Comparison of ENCODE assay signal across 10 mouse cellular contexts in genomic region chr5:143360000-143360399, GRCm38 (mm10). TPM values are rescaled to one million over a fixed set of nuclear protein-coding genes. Genes with fewer than 3 reads are reported as not detected.
DNase-seq lines count a peak whose midpoint lies in the region; ATAC-seq and TF ChIP-seq lines count a peak whose summit lies in the region.
"Had no signal": no experiment of that assay in that cellular context is flagged by ENCODE, and none has a peak within 500 bp of the region (broad histone marks: within the 10 kb centered on the region; RNA-seq: fewer than 3 reads in every experiment).

No protein-coding gene starts in this region.

- peak; percentile 63 for TF ChIP-seq CTCF in forebrain, postnatal 0 days (IDR thresholded peaks at IDR 0.05; ENCODE audit: low read depth)

- no peak overlapping the region for H3K9ac ChIP-seq in forebrain, postnatal 0 days
- H3K9ac ChIP-seq in forebrain, embryonic 16.5 days (replicated peaks; ENCODE audit: low read depth, low read length): no peak overlapping the region
- no peak overlapping the region for H3K9ac ChIP-seq in midbrain, embryonic 11.5 days (ENCODE audit: low read length)
- no peak overlapping the region for H3K9ac ChIP-seq in midbrain, embryonic 13.5 days (replicated peaks)
- H3K9ac ChIP-seq: hindbrain, embryonic 15.5 days; liver, embryonic 15.5 days had no signal

- no peak overlapping the region for H3K4me2 ChIP-seq in forebrain, postnatal 0 days (ENCODE audit: low read depth)
- no peak overlapping the region for H3K4me2 ChIP-seq in forebrain, embryonic 16.5 days (ENCODE audit: low read length)
- no peak overlapping the region for H3K4me2 ChIP-seq in midbrain, embryonic 11.5 days
- H3K4me2 ChIP-seq in midbrain, embryonic 13.5 days (replicated peaks): no peak overlapping the region
- H3K4me2 ChIP-seq: hindbrain, embryonic 15.5 days; liver, embryonic 15.5 days had no signal

- H3K36me3 ChIP-seq in forebrain, postnatal 0 days (ENCODE audit: insufficient read depth): no peaks in the 10 kb centered on the region
- no peaks in the 10 kb centered on the region for H3K36me3 ChIP-seq in forebrain, embryonic 16.5 days (ENCODE audit: control insufficient read depth, insufficient read depth)
- no peaks in the 10 kb centered on the region for H3K36me3 ChIP-seq in midbrain, embryonic 11.5 days (ENCODE audit: control insufficient read depth, insufficient read depth, low read length)
- no peaks in the 10 kb centered on the region for H3K36me3 ChIP-seq in midbrain, embryonic 13.5 days
- H3K36me3 ChIP-seq: hindbrain, embryonic 15.5 days; liver, embryonic 15.5 days had no signal

- H3K27me3 ChIP-seq in forebrain, postnatal 0 days (ENCODE audit: insufficient read depth, low read length): peaks cover 3% of the 10 kb centered on the region; the same call in 1 of the 2 replicates
- H3K27me3 ChIP-seq in forebrain, embryonic 16.5 days (replicated peaks; ENCODE audit: control insufficient read depth, insufficient read depth, low read length): peaks cover 6% of the 10 kb centered on the region; the same call in 1 of the 2 replicates
- peaks cover 12% of the 10 kb centered on the region for H3K27me3 ChIP-seq in midbrain, embryonic 11.5 days (ENCODE audit: control insufficient read depth, insufficient read depth, low read length)
- H3K27me3 ChIP-seq in midbrain, embryonic 13.5 days: peaks cover 29% of the 10 kb centered on the region

- WGBS in forebrain, postnatal 0 days: 59% methylated on average over 5 of the region's 5 CpGs
- 72% methylated on average over 5 of the region's 5 CpGs for WGBS in forebrain, embryonic 16.5 days
- WGBS in midbrain, embryonic 11.5 days: 52% methylated on average over 5 of the region's 5 CpGs
- 54% methylated on average over 5 of the region's 5 CpGs for WGBS in midbrain, embryonic 13.5 days

- no peak overlapping the region for H3K4me3 ChIP-seq in forebrain, postnatal 0 days (ENCODE audit: low read depth, low read length)
- H3K4me3 ChIP-seq in forebrain, embryonic 16.5 days (replicated peaks; ENCODE audit: low read length): no peak overlapping the region
- H3K4me3 ChIP-seq in midbrain, embryonic 11.5 days (ENCODE audit: low read depth, low read length): no peak overlapping the region
- no peak overlapping the region for H3K4me3 ChIP-seq in midbrain, embryonic 13.5 days (replicated peaks)
- H3K4me3 ChIP-seq: hindbrain, embryonic 15.5 days; liver, embryonic 15.5 days had no signal

- no peak overlapping the region for H3K27ac ChIP-seq in forebrain, postnatal 0 days (ENCODE audit: low read depth, low read length)
- H3K27ac ChIP-seq in forebrain, embryonic 16.5 days (ENCODE audit: low read length): no peak overlapping the region
- H3K27ac ChIP-seq in midbrain, embryonic 11.5 days (ENCODE audit: low read depth, low read length): no peak overlapping the region
- no peak overlapping the region for H3K27ac ChIP-seq in midbrain, embryonic 13.5 days
- H3K27ac ChIP-seq: hindbrain, embryonic 15.5 days; liver, embryonic 15.5 days had no signal

- no peaks in the 10 kb centered on the region for H3K9me3 ChIP-seq in forebrain, postnatal 0 days (ENCODE audit: low read length)
- H3K9me3 ChIP-seq in forebrain, embryonic 16.5 days (ENCODE audit: control insufficient read depth, low read length): no peaks in the 10 kb centered on the region
- H3K9me3 ChIP-seq in midbrain, embryonic 11.5 days (ENCODE audit: control insufficient read depth, low read length): no peaks in the 10 kb centered on the region
- H3K9me3 ChIP-seq in midbrain, embryonic 13.5 days: no peaks in the 10 kb centered on the region
- H3K9me3 ChIP-seq: hindbrain, embryonic 15.5 days; liver, embryonic 15.5 days had no signal

- no peak for ATAC-seq in forebrain, postnatal 0 days
- no peak for ATAC-seq in forebrain, embryonic 16.5 days
- ATAC-seq in midbrain, embryonic 11.5 days (ENCODE audit: low FRiP score): no peak
- no peak for ATAC-seq in midbrain, embryonic 13.5 days
- no peak for ATAC-seq in frontal cortex, adult (ENCODE audit: low TSS enrichment)

- no peak for DNase-seq in forebrain, postnatal 0 days
- peak; percentile 91 for DNase-seq in midbrain, embryonic 11.5 days (ENCODE audit: low spot score, missing footprints)
- DNase-seq in c-Kit-positive CD71-positive TER-119-positive erythroid progenitor cells, embryonic 14.5 days (ENCODE audit: low spot score): peak; percentile 35
- DNase-seq in thymus, postnatal 14 days: peak; percentile 40
- DNase-seq in frontal cortex, adult 2 months (ENCODE audit: extremely low spot score in 1 of 2, low spot score in 1 of 2): no peak

- 0 out of 2 replicates have a peak, but pooled peaks cover 3% of the 10 kb centered on the region for H3K4me1 ChIP-seq in forebrain, postnatal 0 days (ENCODE audit: insufficient read depth)
- peaks cover 21% of the 10 kb centered on the region for H3K4me1 ChIP-seq in forebrain, embryonic 16.5 days (replicated peaks; ENCODE audit: control insufficient read depth, insufficient read depth, low read length)
- H3K4me1 ChIP-seq in midbrain, embryonic 11.5 days (ENCODE audit: control insufficient read depth, insufficient read depth, low read length): peaks cover 13% of the 10 kb centered on the region
- peaks cover 22% of the 10 kb centered on the region for H3K4me1 ChIP-seq in midbrain, embryonic 13.5 days (replicated peaks)
- H3K4me1 ChIP-seq: liver, embryonic 15.5 days had no signal

RNA-seq across cellular contexts. Expression of gene Grid2ip, which starts 2.9 kb away (rescaled TPM):
- total RNA-seq in forebrain, postnatal 0 days (2014; rRNA removed): 1.8 TPM in 2 replicates
- polyA plus RNA-seq in forebrain, postnatal 0 days (2015; fragmentation: Nextera tagmentation; extraction: Ambion mirVana): 0.52 and 0.88 TPM in 2 replicates
- polyA plus RNA-seq in forebrain, embryonic 16.5 days (2015; fragmentation: Nextera tagmentation; extraction: Ambion mirVana): 0.36 and 1.0 TPM in 2 replicates
- polyA plus RNA-seq in midbrain, embryonic 11.5 days (2014; fragmentation: Nextera tagmentation; extraction: Ambion mirVana): 0.12 and 0.34 TPM in 2 replicates
- polyA plus RNA-seq in midbrain, embryonic 13.5 days (2015; fragmentation: Nextera tagmentation; extraction: Ambion mirVana): 0.19 and 0.36 TPM in 2 replicates
- polyA plus RNA-seq in frontal cortex, adult 2 months (2012; rRNA removed): 6.2 and 7.5 TPM in 2 replicates
- polyA plus RNA-seq: liver, embryonic 15.5 days had no signal

RNA-seq across cellular contexts. Expression of gene Zdhhc4, which starts 30.9 kb away (rescaled TPM):
- total RNA-seq in forebrain, postnatal 0 days (2014; rRNA removed): 45.1 and 62.6 TPM in 2 replicates
- polyA plus RNA-seq in forebrain, postnatal 0 days (2015; fragmentation: Nextera tagmentation; extraction: Ambion mirVana): 94.0 and 97.3 TPM in 2 replicates
- polyA plus RNA-seq in forebrain, embryonic 16.5 days (2015; fragmentation: Nextera tagmentation; extraction: Ambion mirVana): 77.9 and 78.6 TPM in 2 replicates
- polyA plus RNA-seq in midbrain, embryonic 11.5 days (2014; fragmentation: Nextera tagmentation; extraction: Ambion mirVana): 68.1 and 73.7 TPM in 2 replicates
- 77.1 and 83.8 TPM in 2 replicates for polyA plus RNA-seq in midbrain, embryonic 13.5 days (2015; fragmentation: Nextera tagmentation; extraction: Ambion mirVana)
- polyA plus RNA-seq in frontal cortex, adult 2 months (2012; rRNA removed): 68.2 and 75.4 TPM in 2 replicates

RNA-seq across cellular contexts. Expression of gene Kdelr2, which starts 43.6 kb away (rescaled TPM):
- 80.5 and 80.9 TPM in 2 replicates for total RNA-seq in forebrain, postnatal 0 days (2014; rRNA removed)
- polyA plus RNA-seq in forebrain, postnatal 0 days (2015; fragmentation: Nextera tagmentation; extraction: Ambion mirVana): 121 and 125 TPM in 2 replicates
- polyA plus RNA-seq in forebrain, embryonic 16.5 days (2015; fragmentation: Nextera tagmentation; extraction: Ambion mirVana): 124 and 142 TPM in 2 replicates
- 187 and 190 TPM in 2 replicates for polyA plus RNA-seq in midbrain, embryonic 11.5 days (2014; fragmentation: Nextera tagmentation; extraction: Ambion mirVana)
- 138 and 141 TPM in 2 replicates for polyA plus RNA-seq in midbrain, embryonic 13.5 days (2015; fragmentation: Nextera tagmentation; extraction: Ambion mirVana)
- polyA plus RNA-seq in frontal cortex, adult 2 months (2012; rRNA removed): 28.1 and 30.1 TPM in 2 replicates

RNA-seq across cellular contexts. Expression of gene E130309D02Rik, which starts 44.8 kb away (rescaled TPM):
- 40.9 and 44.7 TPM in 2 replicates for total RNA-seq in forebrain, postnatal 0 days (2014; rRNA removed)
- 27.7 and 29.2 TPM in 2 replicates for polyA plus RNA-seq in forebrain, postnatal 0 days (2015; fragmentation: Nextera tagmentation; extraction: Ambion mirVana)
- polyA plus RNA-seq in forebrain, embryonic 16.5 days (2015; fragmentation: Nextera tagmentation; extraction: Ambion mirVana): 45.4 and 49.5 TPM in 2 replicates
- 41.5 and 46.6 TPM in 2 replicates for polyA plus RNA-seq in midbrain, embryonic 11.5 days (2014; fragmentation: Nextera tagmentation; extraction: Ambion mirVana)
- polyA plus RNA-seq in midbrain, embryonic 13.5 days (2015; fragmentation: Nextera tagmentation; extraction: Ambion mirVana): 38.5 and 43.4 TPM in 2 replicates
- 16.9 and 17.0 TPM in 2 replicates for polyA plus RNA-seq in frontal cortex, adult 2 months (2012; rRNA removed)

Comparison
In these comparisons a context has a peak if more than half of its experiments do, and no peak if none do; other contexts are left out.
1. DNase-seq: peak in midbrain, embryonic 11.5 days (single experiment), c-Kit-positive CD71-positive TER-119-positive erythroid progenitor cells, embryonic 14.5 days (single experiment) and thymus, postnatal 14 days (single experiment); none in forebrain, postnatal 0 days (single experiment) and frontal cortex, adult 2 months (0 of 2).